8 mouse cellular contexts compared by ENCODE assay signal in the genomic region with DNA sequence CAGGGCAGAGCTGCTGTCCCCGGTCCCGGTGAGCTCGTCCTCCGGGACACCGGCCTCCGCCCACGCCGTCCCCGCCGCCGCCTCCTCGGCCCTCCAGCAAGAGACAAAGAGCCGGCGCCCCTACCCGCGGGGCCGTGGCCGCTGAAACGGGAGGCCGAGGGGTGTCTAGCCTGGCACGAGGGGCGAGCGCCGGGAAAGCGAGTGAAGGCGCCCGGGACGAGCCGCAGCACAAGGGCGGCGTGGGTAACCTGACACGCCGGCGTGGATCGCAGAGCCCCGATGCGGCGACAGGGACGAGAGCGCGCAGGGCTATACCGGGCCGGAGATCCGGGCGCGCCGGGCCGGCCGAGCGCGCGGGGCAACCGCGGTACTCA. TPM values are rescaled to one million over a fixed set of nuclear protein-coding genes. Genes with fewer than 3 reads are reported as not detected.
DNase-seq lines count a peak whose midpoint lies in the region; ATAC-seq and TF ChIP-seq lines count a peak whose summit lies in the region.

No protein-coding gene starts in this region.

- peaks cover 13% of the 10 kb centered on the region for H3K4me1 ChIP-seq in liver, embryonic 16.5 days (ENCODE audit: control insufficient read depth, low read depth, low read length)
- peaks cover 47% of the 10 kb centered on the region for H3K4me1 ChIP-seq in neural tube, embryonic 15.5 days

- no peaks in the 10 kb centered on the region for H3K9me3 ChIP-seq in liver, embryonic 16.5 days (replicated peaks; ENCODE audit: control insufficient read depth, low read length)
- H3K9me3 ChIP-seq in neural tube, embryonic 15.5 days (replicated peaks) = no peaks in the 10 kb centered on the region

- peak in 1 of 2 experiments; percentile 26 for DNase-seq in layer of hippocampus, adult 2 months (ENCODE audit: low spot score in 2 of 2)
- no peak for DNase-seq in layer of hippocampus, adult 8-10 months (ENCODE audit: low spot score in 2 of 2)
- peak; percentile 26 for DNase-seq in embryo, embryonic 11.5 days (ENCODE audit: low read depth, low spot score)
- DNase-seq in kidney, adult 9 months = peak; percentile 42
- DNase-seq in thymus, postnatal 0 days (ENCODE audit: low spot score) = peak; percentile 26

- WGBS in liver, embryonic 16.5 days (ENCODE audit: insufficient replicate concordance) = under 1% methylated on average over 51 of the region's 54 CpGs
- under 1% methylated on average over 54 of the region's 54 CpGs for WGBS in neural tube, embryonic 15.5 days

- peak overlapping the region; percentile 67 for H3K9ac ChIP-seq in liver, embryonic 16.5 days (ENCODE audit: low read depth, low read length)
- peak overlapping the region; percentile 99 for H3K9ac ChIP-seq in neural tube, embryonic 15.5 days (replicated peaks)

- ATAC-seq in granulocyte monocyte progenitor cell, adult 5-6 weeks (replicated peaks; ENCODE audit: poor library complexity, severe bottlenecking) = 0 out of 2 replicates have a peak, but pooled peaks have one; percentile 2
- ATAC-seq in liver, embryonic 16.5 days (ENCODE audit: low read depth) = 0 out of 2 replicates have a peak, but pooled peaks have one; percentile 1
- peak; percentile 25 for ATAC-seq in neural tube, embryonic 15.5 days (ENCODE audit: low FRiP score)

- no peak for TF ChIP-seq CTCF in layer of hippocampus, adult 2 months (conservative IDR thresholded peaks at IDR 0.05)

- peak overlapping the region; percentile 54 for H3K4me2 ChIP-seq in liver, embryonic 16.5 days (ENCODE audit: low read depth, low read length)
- peak overlapping the region; percentile 82 for H3K4me2 ChIP-seq in neural tube, embryonic 15.5 days

- peak overlapping the region; percentile 94 for H3K4me3 ChIP-seq in layer of hippocampus, adult 2 months
- H3K4me3 ChIP-seq in liver, embryonic 16.5 days (ENCODE audit: low read depth, low read length) = peak overlapping the region; percentile 68
- peak overlapping the region; percentile 95 for H3K4me3 ChIP-seq in neural tube, embryonic 15.5 days (replicated peaks)

- peak overlapping the region; percentile 94 for H3K27ac ChIP-seq in layer of hippocampus, adult 2 months
- H3K27ac ChIP-seq in liver, embryonic 16.5 days (ENCODE audit: low read length) = peak overlapping the region; percentile 53; the same call in 1 of the 2 replicates
- H3K27ac ChIP-seq in neural tube, embryonic 15.5 days (replicated peaks) = peak overlapping the region; percentile 99

- peaks cover 34% of the 10 kb centered on the region for H3K27me3 ChIP-seq in liver, embryonic 16.5 days (ENCODE audit: control insufficient read depth, insufficient read depth, low read depth, low read length)
- no peaks in the 10 kb centered on the region for H3K27me3 ChIP-seq in neural tube, embryonic 15.5 days (replicated peaks)

- H3K36me3 ChIP-seq in liver, embryonic 16.5 days (ENCODE audit: control insufficient read depth, insufficient read depth) = no peaks in the 10 kb centered on the region
- no peaks in the 10 kb centered on the region for H3K36me3 ChIP-seq in neural tube, embryonic 15.5 days

RNA-seq across cellular contexts. Expression of gene Trio, which starts 0.7 kb away (rescaled TPM):
- total RNA-seq in layer of hippocampus, adult 2 months (2021) = 100 to 1,000 TPM; 321 to 333 TPM
- 100 to 1,000 TPM; 242 to 353 (median 293) TPM for total RNA-seq in layer of hippocampus, adult 8-10 months (2022)
- total RNA-seq in granulocyte monocyte progenitor cell, adult 5-6 weeks (2014; fragmentation: Nextera tagmentation) = 30.3 and 40.2 TPM in 2 replicates
- total RNA-seq in granulocyte monocyte progenitor cell, adult 5-6 weeks (2017) = 21.1 and 25.9 TPM in 2 replicates
- polyA plus RNA-seq in liver, embryonic 16.5 days (2015; fragmentation: Nextera tagmentation; extraction: Ambion mirVana) = 2.7 and 3.2 TPM in 2 replicates
- polyA plus RNA-seq in neural tube, embryonic 15.5 days (2015; fragmentation: Nextera tagmentation; extraction: Ambion mirVana) = 31.3 and 36.4 TPM in 2 replicates
- polyA plus RNA-seq in thymus, postnatal 0 days (2015; fragmentation: Nextera tagmentation; extraction: Ambion mirVana) = 5.5 and 8.0 TPM in 2 replicates

Comparison
In these comparisons a context has a peak if more than half of its experiments do, and no peak if none do; other contexts are left out.
1. DNase-seq: peak in embryo, embryonic 11.5 days (single experiment), kidney, adult 9 months (single experiment) and thymus, postnatal 0 days (single experiment); none in layer of hippocampus, adult 8-10 months (0 of 2).
2. RNA of gene Trio, which starts 0.7 kb away (total RNA-seq): 321 to 333 TPM in layer of hippocampus, adult 2 months and 242 to 353 TPM in layer of hippocampus, adult 8-10 months; 21.1 to 40.2 TPM in granulocyte monocyte progenitor cell, adult 5-6 weeks; every median in the first group is over 4 times any median in the second.
3. Peak in every context shown above with its lines, with median percentiles within 50 percentile points of each other: H3K27ac ChIP-seq, H3K4me3 ChIP-seq and ATAC-seq.